Mouse (Mus musculus) gastrocnemius, adult 18-20 months (tissue): ENCODE measurements around the gene Ndufs7. TPM values are rescaled to one million over a fixed set of nuclear protein-coding genes. Genes with fewer than 3 reads are reported as not detected.
"Not testable (repeated sequence)": the region's sequence is repeated elsewhere in the genome, so short reads cannot be mapped to it uniquely, and the experiment has no call there.

Experiments
- DNase-seq: peaks from one replicate; pipeline ENCODE4 v3.0.0; 2021; ENCODE audit warnings: low spot score
- long read RNA-seq, 2 experiments: library from polyadenylated mRNA; stranded (forward); transcript quantifications; one replicate each; pipeline ENCODE4 v2.0.0; 2021
- total RNA-seq, 2 experiments: library from RNA; stranded (reverse); gene quantifications; 2 replicates each; pipeline ENCODE4 v1.2.3; 2021

Gene Ndufs7
- 100 to 1,000 TPM; 578 to 613 TPM for total RNA-seq
- long read RNA-seq, experiment 1, transcript Ndufs7-201 (8 exons, 758 nt), result major isoform, 368 of 989 reads
- long read RNA-seq, experiment 1, partial matches to known transcripts, result 604 of 989 reads
- long read RNA-seq, experiment 1, other reads (novel, unspliced or antisense), result 13 of 989 reads
- long read RNA-seq, experiment 2, transcript Ndufs7-201 (8 exons, 758 nt), result major isoform, 277 of 781 reads
- long read RNA-seq, experiment 2, partial matches to known transcripts, result 483 of 781 reads
- long read RNA-seq, experiment 2, other reads (novel, unspliced or antisense), result 14 of 781 reads

GRCm38 (mm10) chr10:80248971-80249640 is at the start of gene Ndufs7:
Gene Ndufs7 (plus strand): TSS chr10:80249121.
- peak; percentile 97 for DNase-seq

DNA sequence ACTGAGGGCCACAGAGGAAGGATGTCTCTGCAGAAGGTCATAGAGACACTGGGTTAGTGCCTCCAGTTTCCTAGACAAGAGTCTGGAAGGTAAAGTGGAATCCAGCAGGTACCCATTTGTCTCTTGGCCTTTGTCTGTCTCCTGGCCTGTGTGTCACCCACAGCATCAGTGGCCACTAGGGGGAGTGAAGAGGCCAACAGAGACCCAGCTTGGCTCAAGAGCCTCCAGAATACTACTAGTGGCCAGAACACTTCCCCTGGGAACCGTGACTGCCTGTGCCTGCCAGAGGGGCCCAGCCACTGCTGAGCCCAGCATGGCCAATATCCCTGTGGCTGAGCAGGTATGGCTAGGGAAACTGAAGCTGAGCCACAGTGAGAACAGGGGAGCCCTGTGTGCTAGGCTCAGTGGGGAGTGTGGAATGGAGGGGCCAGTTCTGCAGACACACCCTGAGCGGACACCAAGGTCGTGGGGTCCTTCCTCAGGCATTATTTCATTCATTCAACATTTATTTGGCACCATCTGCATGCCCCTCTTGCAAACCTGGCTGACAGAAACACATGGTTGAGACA is 49.4 kb upstream of the Ndufs7 start:
- peak; percentile 89 for DNase-seq

DNA sequence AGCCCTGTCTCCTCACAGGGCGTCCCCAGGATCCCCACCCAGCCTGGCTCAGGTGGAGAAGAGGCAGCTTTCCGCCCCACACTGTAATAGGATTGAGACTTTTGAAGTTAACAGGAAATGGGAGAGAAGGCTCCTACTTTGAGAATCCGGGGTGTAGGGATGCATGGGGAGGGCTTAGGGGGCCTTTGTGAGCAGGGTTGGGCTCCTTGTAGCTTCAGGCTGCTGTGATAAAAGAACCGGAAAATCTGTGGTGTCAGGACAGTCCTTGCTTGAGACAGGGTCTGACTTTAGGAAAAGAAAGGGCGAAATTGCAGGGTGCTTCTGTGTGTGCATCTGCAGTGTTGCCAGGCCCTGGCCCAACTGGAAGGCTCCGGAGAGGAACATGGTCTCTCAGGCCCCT is 48.4 kb upstream of the Ndufs7 start:
- DNase-seq, result no peak

DNA sequence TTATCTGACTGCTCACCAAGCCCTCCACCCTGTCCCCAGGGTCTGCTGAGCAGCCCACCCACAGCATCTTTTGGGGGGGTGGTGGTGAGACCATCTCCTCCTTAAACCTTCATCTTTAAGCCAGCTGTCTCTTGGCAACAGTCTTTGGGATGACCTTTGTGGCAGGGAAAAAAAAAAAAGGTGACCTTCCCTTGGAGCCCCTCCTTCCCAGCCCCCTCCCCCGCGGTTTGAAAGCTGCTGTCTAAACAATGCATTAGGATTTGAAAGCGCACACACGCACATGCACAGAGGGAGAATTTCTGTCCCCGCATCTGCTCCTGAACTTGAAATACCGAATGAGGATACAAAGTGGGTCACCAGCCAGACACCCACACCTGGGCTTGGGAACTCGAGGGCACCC is 44.9 kb upstream of the Ndufs7 start:
- DNase-seq, result no peak

- no peak for DNase-seq
Measured at GRCm38 (mm10) chr10:80207201-80207600, 41.7 kb upstream of the Ndufs7 start.

DNA sequence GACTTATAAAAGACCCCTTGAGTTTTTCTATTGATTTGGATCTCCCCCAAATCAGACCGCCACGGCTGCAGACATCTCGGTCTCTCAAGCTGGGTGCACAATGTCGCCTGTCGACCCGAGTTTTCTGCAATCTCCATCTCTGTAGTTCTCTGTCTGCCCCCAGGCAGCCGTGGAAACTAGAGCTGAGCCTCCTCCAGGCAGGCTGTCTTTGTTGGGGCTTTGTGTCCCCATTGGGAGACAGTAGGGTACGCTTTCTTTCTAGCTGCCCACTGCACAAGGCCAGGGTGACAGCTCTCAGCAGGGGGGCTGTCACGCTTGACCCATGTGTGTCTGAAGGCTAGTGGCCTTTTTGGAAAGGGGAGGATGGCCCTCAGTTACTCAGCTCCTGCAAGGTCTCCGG is 41.2 kb upstream of the Ndufs7 start:
- no peak for DNase-seq

- no peak for DNase-seq
Measured at GRCm38 (mm10) chr10:80208248-80208647, 40.7 kb upstream of the Ndufs7 start.

GRCm38 (mm10) chr10:80208841-80209371 is 40.0 kb upstream of the Ndufs7 start:
- no peak for DNase-seq

- DNase-seq, result not testable (repeated sequence)
Measured at GRCm38 (mm10) chr10:80211547-80212103, 37.3 kb upstream of the Ndufs7 start.

DNA sequence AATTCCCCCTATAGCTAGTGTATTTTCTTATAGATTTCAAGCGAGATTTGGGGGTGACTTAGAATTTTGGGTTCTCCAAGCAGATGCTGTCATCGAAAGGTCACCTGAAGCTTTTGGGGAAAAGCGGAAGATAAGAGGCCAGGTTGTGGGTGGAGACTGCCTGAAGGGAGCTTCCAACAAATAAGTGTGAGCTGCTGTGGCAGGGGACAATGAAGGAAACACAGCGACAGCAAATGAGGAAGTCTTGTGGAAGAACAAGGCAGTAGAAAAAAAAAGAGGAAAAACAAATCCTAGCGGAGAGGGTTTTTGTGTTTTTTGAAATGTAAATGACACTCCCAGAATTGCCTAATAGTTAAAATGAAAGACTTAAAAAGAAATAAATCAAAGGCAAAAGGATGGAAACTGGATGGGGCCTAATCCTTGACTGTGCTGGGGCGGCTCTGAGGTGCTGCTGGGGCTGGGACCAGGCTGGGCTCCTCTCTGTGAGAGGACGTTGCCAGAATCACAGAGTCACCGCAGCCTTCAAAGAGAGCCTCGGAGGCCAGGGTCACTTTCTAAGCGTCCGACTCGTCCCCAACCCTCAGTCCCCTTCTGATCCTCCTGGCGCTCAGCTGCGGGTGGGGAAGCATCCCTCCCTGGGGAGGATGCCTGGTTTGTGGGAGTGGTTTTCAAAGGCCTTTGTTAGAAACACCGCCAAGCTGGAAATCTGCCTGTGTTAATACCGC is 33.7 kb upstream of the Ndufs7 start:
- no peak for DNase-seq

- DNase-seq, result no peak
Measured at GRCm38 (mm10) chr10:80220676-80221075, 28.2 kb upstream of the Ndufs7 start.

DNA sequence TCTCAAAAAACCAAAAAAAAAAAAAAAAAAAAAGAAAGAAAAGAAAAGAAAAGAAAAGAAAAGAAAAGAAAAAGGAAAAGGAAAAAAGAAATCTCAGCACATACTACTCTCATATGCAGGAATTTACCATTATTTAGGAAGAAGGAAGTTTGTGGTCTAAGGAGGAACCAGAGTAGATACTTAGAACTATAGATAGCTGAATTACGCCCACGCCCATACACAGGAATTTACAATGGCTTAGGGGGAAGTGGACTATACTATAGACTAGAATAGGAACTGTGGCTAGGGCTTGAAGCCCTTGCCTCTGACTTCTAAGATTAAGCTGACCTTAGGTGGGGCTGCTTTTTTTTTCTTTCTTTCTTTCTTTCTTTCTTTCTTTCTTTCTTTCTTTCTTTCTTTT is 25.8 kb upstream of the Ndufs7 start:
- DNase-seq, result not testable (repeated sequence)

- DNase-seq, result no peak
Measured at GRCm38 (mm10) chr10:80226071-80226415, 22.9 kb upstream of the Ndufs7 start.

DNA sequence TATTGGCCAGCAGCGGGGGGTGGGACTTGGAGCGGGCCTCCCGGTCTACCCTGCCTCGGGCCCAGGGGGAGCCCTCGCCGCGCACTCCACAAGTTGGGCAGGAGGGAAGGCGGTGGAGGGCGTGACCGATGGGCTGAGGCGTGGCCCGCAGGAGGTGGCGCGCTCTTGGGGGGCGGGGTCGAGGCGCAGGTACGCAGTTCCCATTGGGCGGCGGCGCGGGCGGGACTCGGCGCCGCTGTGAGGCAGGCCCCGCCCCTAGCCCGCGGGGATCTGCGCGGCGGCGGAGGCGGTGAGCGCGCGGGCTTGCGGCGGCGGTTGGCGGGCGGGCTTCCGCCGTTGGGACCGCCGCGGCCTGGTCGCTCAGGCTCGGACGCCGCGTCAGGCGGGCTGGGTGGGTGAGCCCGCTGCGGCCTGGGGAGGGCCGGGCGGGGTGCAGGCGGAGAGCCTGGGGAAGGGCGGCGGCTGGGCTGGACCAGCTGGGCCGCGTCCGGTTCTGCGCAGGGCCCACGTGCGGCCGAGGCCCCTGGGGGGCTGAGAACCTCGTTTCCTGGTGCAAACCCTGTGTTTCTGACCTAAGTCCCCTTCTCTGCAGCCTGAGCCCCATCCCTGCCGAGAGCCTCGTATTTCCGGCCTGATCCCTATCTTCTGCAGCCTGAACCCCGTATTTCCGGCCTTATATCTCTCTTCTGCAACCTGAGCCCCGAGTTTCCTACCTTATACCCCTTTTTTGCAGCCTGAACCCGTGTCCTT is 22.3 kb upstream of the Ndufs7 start, which contains the start of gene Mum1:
Gene Mum1 (plus strand): TSS at position 19 of the 750 bp plus-strand sequence.
- DNase-seq, result peak; percentile 99

- DNase-seq, result no peak
Measured at GRCm38 (mm10) chr10:80227166-80227539, 21.8 kb upstream of the Ndufs7 start.

GRCm38 (mm10) chr10:80227877-80228775 is 20.8 kb upstream of the Ndufs7 start:
- peak; percentile 56 for DNase-seq

DNA sequence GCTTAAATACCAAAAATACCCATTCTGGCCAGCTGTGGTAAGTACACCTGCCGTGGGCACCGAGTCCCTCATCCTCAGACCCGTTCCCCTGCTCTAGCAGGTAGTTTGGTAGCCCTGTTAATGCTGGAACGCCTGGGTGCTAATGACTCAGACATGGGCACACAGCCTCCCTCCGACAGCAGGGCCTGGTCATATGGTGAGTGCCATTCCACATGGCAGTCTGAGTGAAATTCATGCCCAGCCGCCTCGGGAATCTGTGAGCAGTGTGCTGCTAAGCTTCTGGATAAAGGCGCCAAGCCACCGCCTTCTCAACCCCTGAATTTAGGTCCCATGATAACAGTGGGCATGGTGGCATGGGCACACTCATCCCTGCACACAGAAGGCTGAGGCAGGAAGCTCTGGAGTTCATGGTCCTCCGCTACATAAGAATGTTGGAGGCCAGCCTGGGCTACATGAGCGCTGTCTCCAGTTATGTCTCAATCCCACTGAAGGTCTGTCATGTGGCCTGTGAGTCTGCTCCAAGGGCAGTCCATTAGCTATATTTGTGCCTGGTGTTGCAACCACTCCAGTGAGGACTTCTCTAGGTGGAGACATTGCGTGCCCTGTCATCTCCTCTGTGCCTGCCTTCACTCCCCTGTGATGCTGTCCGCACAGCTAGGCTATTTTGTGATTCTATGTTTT is 12.6 kb upstream of the Ndufs7 start:
- no peak for DNase-seq

DNA sequence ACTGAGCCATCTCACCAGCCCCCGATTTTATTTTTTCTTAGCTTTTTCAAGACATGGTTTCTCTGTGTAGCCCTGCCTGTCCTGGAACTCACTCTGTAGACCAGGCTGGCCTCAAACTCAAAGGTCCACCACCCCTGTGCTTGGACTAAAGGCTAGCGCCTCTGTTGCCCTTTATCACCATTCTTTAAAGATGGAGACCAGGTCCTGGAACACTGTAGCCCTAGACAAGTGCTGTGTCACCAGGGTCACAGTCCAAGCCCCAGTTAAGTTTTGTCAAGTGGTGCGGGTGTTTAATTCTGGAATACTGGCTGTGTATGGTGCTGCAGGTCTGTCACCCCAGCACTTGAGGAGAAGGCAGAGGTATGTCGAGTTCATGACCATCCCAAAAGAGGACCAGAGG is 11.9 kb upstream of the Ndufs7 start:
- no peak for DNase-seq

DNA sequence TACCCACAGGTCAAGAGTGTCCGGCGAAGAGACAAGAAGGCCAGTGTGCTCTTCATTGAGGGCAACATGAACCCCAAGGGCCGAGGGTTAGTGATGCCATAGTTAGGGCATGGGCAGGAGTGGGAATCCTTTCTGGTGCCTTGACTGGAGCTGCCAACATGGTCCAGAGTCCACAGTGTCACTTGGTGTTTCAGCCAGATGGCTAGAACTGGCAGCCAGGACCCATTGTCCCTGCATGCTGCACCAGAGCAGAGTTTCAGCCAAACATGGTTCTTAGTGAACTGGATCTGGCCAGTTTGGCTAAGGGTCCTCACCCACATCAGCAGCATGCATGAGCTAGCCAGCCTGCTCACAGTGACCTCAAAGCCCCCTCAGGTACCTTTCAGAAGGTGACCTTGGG is 10.6 kb upstream of the Ndufs7 start:
- DNase-seq, result no peak
